Mouse (Mus musculus) spleen, postnatal 14 days (tissue): Measurements from ENCODE around the gene Serpinb9d.
"Not testable (repeated sequence)": the region's sequence is repeated elsewhere in the genome, so short reads cannot be mapped to it uniquely, and the experiment has no call there.

Source experiments
- DNase-seq, 2 experiments: peaks; one replicate each; pipeline ENCODE4 v3.0.0; 2021 to 2022; ENCODE audit warnings: low spot score in 2 of 2

The Serpinb9d gene

DNA sequence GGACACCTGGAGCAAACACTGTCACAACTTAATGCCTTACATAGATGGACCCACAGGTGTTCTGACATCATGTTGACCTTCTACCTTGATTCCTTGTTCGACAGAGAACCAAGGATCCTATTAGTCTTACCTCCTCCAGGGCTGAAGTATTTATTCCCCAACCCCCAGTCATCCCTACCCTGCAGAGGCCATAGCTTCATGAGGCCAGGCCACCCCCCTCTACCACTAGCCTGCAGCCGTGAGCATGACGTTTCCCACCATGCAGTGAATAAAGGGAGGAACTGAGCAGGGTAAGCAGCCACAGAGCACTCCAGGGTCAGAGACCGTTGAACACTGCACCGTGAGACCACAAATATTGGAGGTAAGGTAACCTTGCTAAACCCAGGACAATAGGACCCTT lies at the start of gene Serpinb9d:
Gene Serpinb9d, plus strand, starts transcription at position 301 of the 400 bp plus-strand sequence.
- DNase-seq: no peak

DNA sequence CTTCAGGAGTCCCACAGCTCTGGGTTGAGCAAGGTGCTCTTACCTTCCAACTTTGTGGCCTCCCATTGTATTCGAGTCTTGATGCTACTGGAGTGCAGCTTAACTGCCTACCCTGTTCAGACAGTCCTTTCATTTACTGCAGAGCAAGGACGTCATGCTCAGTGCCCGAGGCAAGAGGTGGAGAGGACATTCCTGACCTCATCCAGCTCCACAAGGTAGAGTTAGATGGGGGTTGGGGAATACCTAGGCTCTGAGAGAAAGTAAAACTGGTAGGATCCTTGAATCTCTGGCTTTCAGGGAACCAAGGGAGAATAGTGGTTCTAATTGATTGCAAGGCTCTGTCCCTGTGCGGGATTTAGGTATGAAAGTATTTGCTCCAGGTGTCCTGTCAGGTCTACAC lies 33.1 kb upstream of the Serpinb9d start, which contains the start of gene Serpinb9c:
Gene Serpinb9c, minus strand, starts transcription at position 101 of the 400 bp plus-strand sequence.
- no peak for DNase-seq

- DNase-seq: not testable (repeated sequence)
These were observed 2.3 kb upstream of the Serpinb9d start for GRCm38 (mm10) chr13:33190486-33190885.

DNA sequence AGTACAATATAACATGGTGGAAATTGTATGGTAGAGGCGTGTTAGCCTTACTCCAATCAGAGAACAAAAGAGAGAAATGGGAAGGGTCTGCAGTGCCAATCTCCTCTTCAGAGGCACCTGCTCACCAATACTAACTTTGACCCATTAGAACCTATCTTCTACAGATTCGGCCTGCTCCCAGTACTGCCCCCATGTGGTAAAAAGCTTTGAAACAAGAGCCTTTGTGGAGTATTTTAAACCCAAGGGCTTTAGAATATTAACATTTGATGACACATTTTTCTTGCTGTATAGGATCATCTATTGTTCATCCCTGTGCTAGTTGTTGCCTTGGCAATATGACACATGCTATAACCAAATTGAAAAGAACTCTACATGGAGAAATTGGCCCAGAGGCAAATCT lies 7.0 kb downstream of the Serpinb9d start:
- DNase-seq: no peak

DNA sequence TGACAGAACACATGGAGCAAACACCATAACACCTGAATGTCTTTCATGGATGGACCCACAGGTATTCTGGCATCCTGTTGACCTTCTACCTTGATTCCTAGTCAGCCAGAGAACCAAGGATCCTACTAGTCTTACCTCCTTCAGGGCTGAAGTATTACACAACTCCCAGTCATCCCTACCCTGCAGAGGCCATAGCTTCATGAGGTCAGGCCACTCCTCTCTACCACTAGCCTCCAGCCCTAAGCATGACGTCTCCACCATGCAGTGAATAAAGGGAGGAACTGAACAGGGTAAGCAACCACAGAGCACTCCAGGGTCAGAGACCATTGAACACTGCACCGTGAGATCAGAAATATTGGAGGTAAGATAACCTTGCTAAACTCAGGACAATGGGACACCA lies 56.6 kb downstream of the Serpinb9d start, which contains the start of gene Serpinb9e:
Gene Serpinb9e, plus strand, starts transcription at position 301 of the 400 bp plus-strand sequence.
- DNase-seq: not testable (repeated sequence)
